In the genomic region with DNA sequence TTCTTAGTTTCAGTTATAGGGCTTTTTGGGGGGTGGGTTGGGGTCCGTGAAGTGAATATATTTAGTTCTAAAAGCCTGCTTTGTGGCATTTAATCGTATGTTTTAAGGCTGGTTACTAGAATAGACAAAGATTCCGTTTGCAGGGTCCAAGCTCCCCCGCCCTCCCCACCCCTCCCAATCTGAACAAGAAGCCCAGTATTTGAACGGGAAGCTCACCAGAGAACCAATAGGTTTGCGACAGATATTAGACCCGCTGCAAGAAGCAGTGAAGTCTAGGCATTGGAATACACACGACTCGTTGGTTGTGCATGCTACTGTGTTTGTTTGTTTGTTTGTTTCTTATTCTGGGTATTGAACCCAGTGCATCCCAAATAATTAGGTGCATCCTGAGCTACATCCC, we compare ENCODE assay signal across 13 mouse cellular contexts. TPM values are rescaled to one million over a fixed set of nuclear protein-coding genes. Genes with fewer than 3 reads are reported as not detected.
DNase-seq lines count a peak whose midpoint lies in the region; ATAC-seq and TF ChIP-seq lines count a peak whose summit lies in the region.
"Had no signal": no experiment of that assay in that cellular context is flagged by ENCODE, and none has a peak within 500 bp of the region (broad histone marks: within the 10 kb centered on the region; RNA-seq: fewer than 3 reads in every experiment).

No protein-coding gene starts in this region.

- peaks cover 4% of the 10 kb centered on the region for H3K4me1 ChIP-seq in forebrain, embryonic 14.5 days (ENCODE audit: control insufficient read depth, insufficient read depth, low read length)
- peaks cover 9% of the 10 kb centered on the region for H3K4me1 ChIP-seq in forebrain, embryonic 16.5 days (replicated peaks; ENCODE audit: control insufficient read depth, insufficient read depth, low read length)
- peaks cover 6% of the 10 kb centered on the region for H3K4me1 ChIP-seq in kidney, postnatal 0 days (replicated peaks; ENCODE audit: insufficient read depth, low read length)
- H3K4me1 ChIP-seq in embryonic facial prominence, embryonic 12.5 days: peaks cover 6% of the 10 kb centered on the region; the same call in 1 of the 2 replicates
- no peaks in the 10 kb centered on the region for H3K4me1 ChIP-seq in neural tube, embryonic 14.5 days (ENCODE audit: control insufficient read depth, insufficient read depth, low read length)

- no peak for TF ChIP-seq CTCF in kidney, postnatal 0 days (IDR thresholded peaks at IDR 0.05; ENCODE audit: low read depth)

- no peak overlapping the region; the same call in 1 of the 2 replicates for H3K4me2 ChIP-seq in forebrain, embryonic 14.5 days (ENCODE audit: low read length)
- H3K4me2 ChIP-seq in forebrain, embryonic 16.5 days (ENCODE audit: low read length): no peak overlapping the region
- H3K4me2 ChIP-seq in kidney, postnatal 0 days (ENCODE audit: low read length): peak overlapping the region; percentile 54; the same call in 1 of the 2 replicates
- H3K4me2 ChIP-seq in embryonic facial prominence, embryonic 12.5 days (replicated peaks): no peak overlapping the region
- peak overlapping the region; percentile 55; the same call in 1 of the 2 replicates for H3K4me2 ChIP-seq in neural tube, embryonic 14.5 days (ENCODE audit: low read depth, low read length)

- no peaks in the 10 kb centered on the region for H3K36me3 ChIP-seq in forebrain, embryonic 14.5 days (ENCODE audit: control insufficient read depth, insufficient read depth, low read length)
- H3K36me3 ChIP-seq in forebrain, embryonic 16.5 days (ENCODE audit: control insufficient read depth, insufficient read depth): no peaks in the 10 kb centered on the region
- H3K36me3 ChIP-seq in kidney, postnatal 0 days (ENCODE audit: insufficient read depth, low read length): no peaks in the 10 kb centered on the region
- no peaks in the 10 kb centered on the region for H3K36me3 ChIP-seq in embryonic facial prominence, embryonic 12.5 days
- no peaks in the 10 kb centered on the region for H3K36me3 ChIP-seq in neural tube, embryonic 14.5 days (ENCODE audit: control insufficient read depth, insufficient read depth, low read length)
- H3K36me3 ChIP-seq: liver, embryonic 15.5 days had no signal

- H3K9ac ChIP-seq in forebrain, embryonic 14.5 days (ENCODE audit: low read length): no peak overlapping the region
- no peak overlapping the region for H3K9ac ChIP-seq in forebrain, embryonic 16.5 days (replicated peaks; ENCODE audit: low read depth, low read length)
- no peak overlapping the region for H3K9ac ChIP-seq in kidney, postnatal 0 days (ENCODE audit: low read depth, low read length)
- no peak overlapping the region for H3K9ac ChIP-seq in embryonic facial prominence, embryonic 12.5 days
- no peak overlapping the region for H3K9ac ChIP-seq in neural tube, embryonic 14.5 days (replicated peaks; ENCODE audit: low read depth, low read length)
- H3K9ac ChIP-seq: liver, embryonic 15.5 days had no signal

- 70% methylated on average over 9 of the region's 9 CpGs for WGBS in forebrain, embryonic 14.5 days
- WGBS in forebrain, embryonic 16.5 days: 61% methylated on average over 9 of the region's 9 CpGs
- WGBS in kidney, postnatal 0 days: 64% methylated on average over 9 of the region's 9 CpGs
- 62% methylated on average over 9 of the region's 9 CpGs for WGBS in embryonic facial prominence, embryonic 12.5 days
- WGBS in neural tube, embryonic 14.5 days: 68% methylated on average over 9 of the region's 9 CpGs

- H3K9me3 ChIP-seq in forebrain, embryonic 14.5 days (replicated peaks; ENCODE audit: control insufficient read depth, low read length): no peaks in the 10 kb centered on the region
- no peaks in the 10 kb centered on the region for H3K9me3 ChIP-seq in forebrain, embryonic 16.5 days (ENCODE audit: control insufficient read depth, low read length)
- H3K9me3 ChIP-seq in kidney, postnatal 0 days (replicated peaks; ENCODE audit: low read length): no peaks in the 10 kb centered on the region
- no peaks in the 10 kb centered on the region for H3K9me3 ChIP-seq in embryonic facial prominence, embryonic 12.5 days
- H3K9me3 ChIP-seq in neural tube, embryonic 14.5 days (ENCODE audit: control insufficient read depth, low read length): no peaks in the 10 kb centered on the region
- H3K9me3 ChIP-seq: liver, embryonic 15.5 days had no signal

- peaks cover 45% of the 10 kb centered on the region for H3K27me3 ChIP-seq in forebrain, embryonic 14.5 days (replicated peaks; ENCODE audit: control insufficient read depth, insufficient read depth, low read length)
- peaks cover 40% of the 10 kb centered on the region for H3K27me3 ChIP-seq in forebrain, embryonic 16.5 days (replicated peaks; ENCODE audit: control insufficient read depth, insufficient read depth, low read length)
- H3K27me3 ChIP-seq in kidney, postnatal 0 days (ENCODE audit: insufficient read depth, low read length): peaks cover 16% of the 10 kb centered on the region
- H3K27me3 ChIP-seq in embryonic facial prominence, embryonic 12.5 days: peaks cover 58% of the 10 kb centered on the region
- H3K27me3 ChIP-seq in neural tube, embryonic 14.5 days (ENCODE audit: control insufficient read depth, insufficient read depth, low read length): peaks cover 12% of the 10 kb centered on the region

- H3K27ac ChIP-seq in forebrain, embryonic 14.5 days (ENCODE audit: low read depth, low read length): no peak overlapping the region
- H3K27ac ChIP-seq in forebrain, embryonic 16.5 days (ENCODE audit: low read length): no peak overlapping the region
- no peak overlapping the region for H3K27ac ChIP-seq in kidney, postnatal 0 days
- H3K27ac ChIP-seq in embryonic facial prominence, embryonic 12.5 days: no peak overlapping the region
- H3K27ac ChIP-seq in neural tube, embryonic 14.5 days (ENCODE audit: low read depth, low read length): no peak overlapping the region
- H3K27ac ChIP-seq: left cerebral cortex, adult 2 months; liver, embryonic 15.5 days had no signal

- no peak for DNase-seq in forebrain, embryonic 14.5 days (ENCODE audit: low spot score)
- no peak for DNase-seq in kidney, postnatal 0 days (ENCODE audit: low spot score)
- DNase-seq in kidney, postnatal 14 days: no peak
- DNase-seq in right cerebral cortex, postnatal 10 days (ENCODE audit: low spot score in 2 of 2): no peak
- DNase-seq: cerebellum, adult 9-11 months; kidney, adult 18-20 months had no signal

- peak overlapping the region; percentile 37; the same call in 1 of the 2 replicates for H3K4me3 ChIP-seq in forebrain, embryonic 14.5 days (ENCODE audit: low read depth, low read length)
- H3K4me3 ChIP-seq in forebrain, embryonic 16.5 days (replicated peaks; ENCODE audit: low read length): no peak overlapping the region
- H3K4me3 ChIP-seq in kidney, postnatal 0 days (replicated peaks; ENCODE audit: low read depth, low read length): 0 out of 2 replicates have a peak overlapping the region, but pooled peaks have one; percentile 37
- peak overlapping the region; percentile 39 for H3K4me3 ChIP-seq in embryonic facial prominence, embryonic 12.5 days
- H3K4me3 ChIP-seq in neural tube, embryonic 14.5 days (ENCODE audit: low read depth, low read length): no peak overlapping the region
- H3K4me3 ChIP-seq: erythroblast, embryonic 14.5 days had no signal

- no peak for ATAC-seq in forebrain, embryonic 14.5 days
- ATAC-seq in forebrain, embryonic 16.5 days: no peak
- no peak for ATAC-seq in kidney, postnatal 0 days (replicated peaks; ENCODE audit: low FRiP score, low read depth)
- no peak for ATAC-seq in embryonic facial prominence, embryonic 12.5 days (ENCODE audit: insufficient number of reproducible peaks, insufficient read depth, low FRiP score, low TSS enrichment)
- no peak for ATAC-seq in neural tube, embryonic 14.5 days (ENCODE audit: low read depth)
- no peak for ATAC-seq in activated CD4-positive, CD25-positive, alpha-beta regulatory T cell, adult 4 months

RNA-seq across cellular contexts. Expression of gene Ddx43, which starts 0.9 kb away (rescaled TPM):
- polyA plus RNA-seq in forebrain, embryonic 14.5 days (2014; fragmentation: Nextera tagmentation; extraction: Ambion mirVana): 0.08 TPM in 1 of 2 replicates, not detected in the other
- 0.25 and 0.30 TPM in 2 replicates for polyA plus RNA-seq in forebrain, embryonic 16.5 days (2015; fragmentation: Nextera tagmentation; extraction: Ambion mirVana)
- polyA plus RNA-seq in kidney, postnatal 0 days (2015; fragmentation: Nextera tagmentation; extraction: Ambion mirVana): 0.22 TPM in 2 replicates
- 0.19 and 0.33 TPM in 2 replicates for polyA plus RNA-seq in embryonic facial prominence, embryonic 12.5 days (2016; fragmentation: Nextera tagmentation; extraction: Ambion mirVana)
- polyA plus RNA-seq in neural tube, embryonic 14.5 days (2014; fragmentation: Nextera tagmentation; extraction: Ambion mirVana): 0.12 and 0.59 TPM in 2 replicates
- 1 to 10 TPM; 2.7 to 3.1 TPM for polyA plus RNA-seq in activated CD4-positive, CD25-positive, alpha-beta regulatory T cell, adult 4 months (2017; shearing (Covaris generic))
- polyA plus RNA-seq: erythroblast, embryonic 14.5 days; liver, embryonic 15.5 days had no signal

RNA-seq across cellular contexts. Expression of gene Ooep, which starts 18.0 kb away (rescaled TPM):
- 5.6 and 7.3 TPM in 2 replicates for polyA plus RNA-seq in forebrain, embryonic 14.5 days (2014; fragmentation: Nextera tagmentation; extraction: Ambion mirVana)
- 2.4 and 4.0 TPM in 2 replicates for polyA plus RNA-seq in forebrain, embryonic 16.5 days (2015; fragmentation: Nextera tagmentation; extraction: Ambion mirVana)
- polyA plus RNA-seq in kidney, postnatal 0 days (2015; fragmentation: Nextera tagmentation; extraction: Ambion mirVana): 2.9 and 3.0 TPM in 2 replicates
- polyA plus RNA-seq in embryonic facial prominence, embryonic 12.5 days (2016; fragmentation: Nextera tagmentation; extraction: Ambion mirVana): 2.2 TPM in 2 replicates
- 4.1 and 4.9 TPM in 2 replicates for polyA plus RNA-seq in neural tube, embryonic 14.5 days (2014; fragmentation: Nextera tagmentation; extraction: Ambion mirVana)
- polyA plus RNA-seq in activated CD4-positive, CD25-positive, alpha-beta regulatory T cell, adult 4 months (2017; shearing (Covaris generic)): under 1 TPM in 1 of 2 experiments, not detected in 1; 0.16 TPM
- polyA plus RNA-seq: erythroblast, embryonic 14.5 days had no signal

RNA-seq across cellular contexts. Expression of gene Dppa5a, which starts 28.5 kb away (rescaled TPM):
- polyA plus RNA-seq in forebrain, embryonic 14.5 days (2014; fragmentation: Nextera tagmentation; extraction: Ambion mirVana): 2.1 and 2.8 TPM in 2 replicates
- polyA plus RNA-seq in forebrain, embryonic 16.5 days (2015; fragmentation: Nextera tagmentation; extraction: Ambion mirVana): 1.9 and 3.8 TPM in 2 replicates
- 0.20 and 0.24 TPM in 2 replicates for polyA plus RNA-seq in kidney, postnatal 0 days (2015; fragmentation: Nextera tagmentation; extraction: Ambion mirVana)
- polyA plus RNA-seq in embryonic facial prominence, embryonic 12.5 days (2016; fragmentation: Nextera tagmentation; extraction: Ambion mirVana): 0.37 and 0.66 TPM in 2 replicates
- polyA plus RNA-seq in neural tube, embryonic 14.5 days (2014; fragmentation: Nextera tagmentation; extraction: Ambion mirVana): 3.1 and 5.9 TPM in 2 replicates
- not detected for polyA plus RNA-seq in activated CD4-positive, CD25-positive, alpha-beta regulatory T cell, adult 4 months (2017; shearing (Covaris generic))
- polyA plus RNA-seq: erythroblast, embryonic 14.5 days; liver, embryonic 15.5 days had no signal

RNA-seq across cellular contexts. Expression of gene Gsta2, which starts 40.9 kb away (rescaled TPM):
- not detected in 2 replicates for polyA plus RNA-seq in forebrain, embryonic 14.5 days (2014; fragmentation: Nextera tagmentation; extraction: Ambion mirVana)
- polyA plus RNA-seq in forebrain, embryonic 16.5 days (2015; fragmentation: Nextera tagmentation; extraction: Ambion mirVana): not detected in 2 replicates
- polyA plus RNA-seq in kidney, postnatal 0 days (2015; fragmentation: Nextera tagmentation; extraction: Ambion mirVana): 301 and 320 TPM in 2 replicates
- not detected in 2 replicates for polyA plus RNA-seq in embryonic facial prominence, embryonic 12.5 days (2016; fragmentation: Nextera tagmentation; extraction: Ambion mirVana)
- not detected in 2 replicates for polyA plus RNA-seq in neural tube, embryonic 14.5 days (2014; fragmentation: Nextera tagmentation; extraction: Ambion mirVana)
- polyA plus RNA-seq in activated CD4-positive, CD25-positive, alpha-beta regulatory T cell, adult 4 months (2017; shearing (Covaris generic)): not detected
- polyA plus RNA-seq: erythroblast, embryonic 14.5 days had no signal

RNA-seq across cellular contexts. Expression of gene Cgas, which starts 46.5 kb away (rescaled TPM):
- polyA plus RNA-seq in forebrain, embryonic 14.5 days (2014; fragmentation: Nextera tagmentation; extraction: Ambion mirVana): 0.50 and 0.51 TPM in 2 replicates
- polyA plus RNA-seq in forebrain, embryonic 16.5 days (2015; fragmentation: Nextera tagmentation; extraction: Ambion mirVana): 0.54 and 0.84 TPM in 2 replicates
- polyA plus RNA-seq in kidney, postnatal 0 days (2015; fragmentation: Nextera tagmentation; extraction: Ambion mirVana): 1.4 and 1.8 TPM in 2 replicates
- 1.7 and 2.1 TPM in 2 replicates for polyA plus RNA-seq in embryonic facial prominence, embryonic 12.5 days (2016; fragmentation: Nextera tagmentation; extraction: Ambion mirVana)
- polyA plus RNA-seq in neural tube, embryonic 14.5 days (2014; fragmentation: Nextera tagmentation; extraction: Ambion mirVana): 0.60 and 0.70 TPM in 2 replicates
- 1 to 10 TPM; 2.6 to 3.4 TPM for polyA plus RNA-seq in activated CD4-positive, CD25-positive, alpha-beta regulatory T cell, adult 4 months (2017; shearing (Covaris generic))

Comparison
In these comparisons a context has a peak if more than half of its experiments do, and no peak if none do; other contexts are left out.
1. H3K4me3 ChIP-seq: peak in forebrain, embryonic 14.5 days (single experiment), kidney, postnatal 0 days (single experiment) and embryonic facial prominence, embryonic 12.5 days (single experiment); none in forebrain, embryonic 16.5 days (single experiment) and neural tube, embryonic 14.5 days (single experiment).
2. H3K4me2 ChIP-seq: peak in kidney, postnatal 0 days (single experiment) and neural tube, embryonic 14.5 days (single experiment); none in forebrain, embryonic 14.5 days (single experiment), forebrain, embryonic 16.5 days (single experiment) and embryonic facial prominence, embryonic 12.5 days (single experiment).